Mouse (Mus musculus) hindbrain, embryonic 10.5 days (tissue): ENCODE measurements around the gene Marcksl1. TPM values are rescaled to one million over a fixed set of nuclear protein-coding genes. Genes with fewer than 3 reads are reported as not detected.
"Not testable (repeated sequence)": the region's sequence is repeated elsewhere in the genome, so short reads cannot be mapped to it uniquely, and the experiment has no call there.

Experiments used
- DNase-seq: peaks from one replicate; pipeline ENCODE4 v3.0.0-alpha.2; 2017; ENCODE audit warnings: low spot score
- H3K27ac ChIP-seq: fragments of 300-500 bp; sonication (generic); 2 replicates; pipeline ENCODE4 v1.5.1; 2016; ENCODE audit warnings: mild to moderate bottlenecking, moderate library complexity
- H3K27me3 ChIP-seq: fragments of 300-500 bp; sonication (generic); 2 replicates; pipeline ENCODE4 v1.6.1; 2016; ENCODE audit warnings: mild to moderate bottlenecking; ENCODE audit not compliant: poor library complexity, insufficient read depth, severe bottlenecking
- H3K36me3 ChIP-seq: fragments of 300-500 bp; sonication (generic); 2 replicates; pipeline ENCODE4 v1.6.1; 2016; ENCODE audit warnings: mild to moderate bottlenecking, moderate library complexity
- H3K4me1 ChIP-seq: fragments of 300-500 bp; sonication (generic); replicated peaks from 2 replicates; pipeline ENCODE4 v1.6.1; 2016; ENCODE audit warnings: mild to moderate bottlenecking
- H3K4me3 ChIP-seq: fragments of 300-500 bp; sonication (generic); 2 replicates; pipeline ENCODE4 v1.5.1; 2016; ENCODE audit warnings: mild to moderate bottlenecking, moderate library complexity
- H3K9me3 ChIP-seq: fragments of 300-500 bp; sonication (generic); 2 replicates; pipeline ENCODE4 v1.6.1; 2016; ENCODE audit warnings: mild to moderate bottlenecking, moderate library complexity
- WGBS: fragments of 180-500 bp; shearing (Covaris S2); methylation state at CpG from one replicate; pipeline ENCODE4 v1.1.7; 2016; 5-methylcytosine and 5-hydroxymethylcytosine counted together
- polyA plus RNA-seq: library from polyadenylated mRNA; unstranded; fragments of >200 nt; fragmentation: Nextera tagmentation; extraction: Ambion mirVana; gene quantifications from 2 replicates; pipeline ENCODE4 v1.2.1, GENCODE M21; 2016

Marcksl1 gene
- polyA plus RNA-seq, 1 experiment from 2014 or later: 2,027 TPM

DNA sequence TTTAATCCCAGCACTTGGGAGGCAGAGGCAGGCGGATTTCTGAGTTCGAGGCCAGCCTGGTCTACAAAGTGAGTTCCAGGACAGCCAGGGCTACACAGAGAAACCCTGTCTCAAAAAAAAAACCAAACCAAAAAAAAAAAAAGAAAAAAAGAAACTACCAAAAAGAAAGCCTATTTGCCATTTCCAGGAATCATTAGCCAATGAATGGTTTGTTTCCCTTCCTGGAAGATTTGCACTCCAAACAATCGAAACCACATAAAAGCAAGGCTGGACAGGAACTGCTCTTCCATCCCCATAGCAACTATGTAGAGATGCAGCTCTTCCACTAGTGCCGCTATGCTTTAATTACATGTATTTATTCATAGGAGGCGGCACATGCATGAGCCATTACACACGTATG is 41.1 kb downstream of the Marcksl1 start:
- H3K36me3 ChIP-seq, H3K4me3 ChIP-seq, H3K9me3 ChIP-seq, DNase-seq, H3K27ac ChIP-seq: not testable (repeated sequence)
- Histone ChIP-seq H3K27me3 (0 out of 2 replicates have a peak, but pooled peaks cover 19% of the 10 kb centered on the region), H3K4me1 (peaks cover 28% of the 10 kb centered on the region)
- WGBS: 87% methylated on average over 6 of the region's 6 CpGs

DNA sequence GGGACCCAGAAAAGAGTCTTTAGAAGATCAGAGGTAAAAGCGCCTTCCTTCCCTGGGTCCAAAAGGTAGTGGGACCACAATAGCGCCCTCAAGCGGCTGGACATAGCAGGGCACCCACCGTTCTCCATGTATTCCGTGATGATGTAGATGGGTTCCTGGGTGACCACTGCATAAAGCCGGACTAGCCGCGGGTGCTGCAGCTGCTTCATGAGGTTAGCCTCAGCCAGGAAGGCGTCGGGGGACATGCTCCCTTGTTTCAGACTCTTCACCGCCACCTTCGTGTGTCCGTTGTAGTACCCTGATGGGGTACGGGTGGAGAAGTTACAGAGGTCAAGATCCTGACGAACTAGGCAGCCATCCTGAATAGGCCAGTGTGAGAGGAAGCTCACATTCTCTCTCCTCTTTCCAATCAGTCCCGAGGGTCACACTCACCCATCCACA is 42.1 kb downstream of the Marcksl1 start:
- Histone ChIP-seq H3K27me3 (0 out of 2 replicates have a peak, but pooled peaks cover 19% of the 10 kb centered on the region), H3K36me3 (no peaks in the 10 kb centered on the region), H3K4me3 (peak overlapping the region; percentile 54), H3K27ac (peak overlapping the region; percentile 81), H3K4me1 (peaks cover 22% of the 10 kb centered on the region), H3K9me3 (no peaks in the 10 kb centered on the region)
- peak; percentile 64 for DNase-seq
- 4% methylated on average over 16 of the region's 16 CpGs for WGBS

DNA sequence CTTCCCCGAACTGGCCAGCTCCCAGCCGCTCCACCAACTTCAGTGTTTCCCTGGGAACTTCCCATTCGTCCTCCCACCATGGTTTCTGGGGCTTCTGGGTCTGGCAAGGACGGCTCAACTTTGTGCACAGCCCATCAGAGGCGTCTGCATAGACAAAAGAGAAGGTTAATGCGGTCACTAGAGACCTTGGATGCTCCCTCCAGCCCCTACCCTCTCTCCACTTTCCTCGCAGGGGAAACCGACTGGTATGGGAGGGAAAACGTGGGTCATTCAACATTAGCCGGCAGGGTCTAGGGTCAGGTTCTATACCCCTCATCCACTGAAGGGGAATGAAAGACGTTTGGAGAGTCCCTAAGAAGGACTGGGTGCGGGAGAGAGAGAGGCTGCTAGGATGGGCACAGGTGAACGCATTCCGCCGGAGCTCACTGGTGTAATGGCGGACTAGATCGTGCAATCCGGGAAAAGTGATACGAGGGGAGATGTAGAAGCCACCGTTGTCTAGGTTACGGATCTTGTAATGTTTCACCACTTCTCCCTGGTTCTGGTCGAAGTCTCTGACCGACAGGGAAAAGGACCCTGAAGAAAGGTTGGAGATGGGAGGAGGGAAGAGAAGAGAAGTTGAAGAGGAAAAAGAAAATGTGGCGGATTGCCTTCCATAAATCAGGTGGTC is 42.6 kb downstream of the Marcksl1 start:
- Histone ChIP-seq H3K9me3 (no peaks in the 10 kb centered on the region), H3K27me3 (0 out of 2 replicates have a peak, but pooled peaks cover 19% of the 10 kb centered on the region), H3K4me3 (peak overlapping the region; percentile 54), H3K27ac (peak overlapping the region; percentile 81), H3K4me1 (peaks cover 21% of the 10 kb centered on the region), H3K36me3 (no peaks in the 10 kb centered on the region)
- DNase-seq: no peak
- under 1% methylated on average over 24 of the region's 24 CpGs for WGBS

DNA sequence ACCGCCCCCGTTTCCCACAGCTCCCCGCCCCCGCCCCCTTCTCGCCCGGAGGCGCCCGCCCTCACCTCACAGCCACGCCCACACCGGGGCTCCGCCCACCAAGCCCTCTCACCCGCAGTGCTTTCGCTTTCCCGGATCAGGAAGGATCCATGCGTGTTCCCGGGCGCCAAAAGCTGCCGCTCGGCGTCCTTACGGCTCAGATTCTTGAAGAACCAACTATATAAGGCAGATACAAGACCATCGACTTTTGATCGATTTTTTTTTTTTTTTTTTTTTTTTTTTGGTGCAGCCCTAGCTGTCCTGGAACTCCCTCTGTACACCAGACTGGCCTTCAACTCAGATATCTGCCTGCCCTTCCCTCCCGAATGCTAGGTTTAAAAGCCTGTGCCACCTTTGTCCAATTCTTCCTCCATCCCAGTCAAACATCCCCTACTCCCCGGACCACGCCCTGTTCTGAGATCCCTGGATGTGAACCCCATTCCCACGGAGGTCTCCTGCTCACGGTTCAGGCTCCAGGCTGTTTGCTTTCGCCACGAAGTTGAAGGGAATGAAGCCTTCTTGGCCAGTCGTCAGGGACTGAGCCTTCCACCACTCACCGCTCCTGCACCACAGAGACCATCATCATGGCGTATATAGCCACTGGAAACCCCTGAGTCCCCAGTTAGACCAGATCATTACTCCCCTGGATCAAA is 43.3 kb downstream of the Marcksl1 start:
- WGBS: 9% methylated on average over 33 of the region's 33 CpGs
- Histone ChIP-seq H3K27me3 (0 out of 2 replicates have a peak, but pooled peaks cover 19% of the 10 kb centered on the region), H3K27ac (peak overlapping the region; percentile 81), H3K9me3 (no peaks in the 10 kb centered on the region), H3K4me3 (peak overlapping the region; percentile 54), H3K4me1 (peaks cover 21% of the 10 kb centered on the region), H3K36me3 (no peaks in the 10 kb centered on the region)
- peak; percentile 91 for DNase-seq

DNA sequence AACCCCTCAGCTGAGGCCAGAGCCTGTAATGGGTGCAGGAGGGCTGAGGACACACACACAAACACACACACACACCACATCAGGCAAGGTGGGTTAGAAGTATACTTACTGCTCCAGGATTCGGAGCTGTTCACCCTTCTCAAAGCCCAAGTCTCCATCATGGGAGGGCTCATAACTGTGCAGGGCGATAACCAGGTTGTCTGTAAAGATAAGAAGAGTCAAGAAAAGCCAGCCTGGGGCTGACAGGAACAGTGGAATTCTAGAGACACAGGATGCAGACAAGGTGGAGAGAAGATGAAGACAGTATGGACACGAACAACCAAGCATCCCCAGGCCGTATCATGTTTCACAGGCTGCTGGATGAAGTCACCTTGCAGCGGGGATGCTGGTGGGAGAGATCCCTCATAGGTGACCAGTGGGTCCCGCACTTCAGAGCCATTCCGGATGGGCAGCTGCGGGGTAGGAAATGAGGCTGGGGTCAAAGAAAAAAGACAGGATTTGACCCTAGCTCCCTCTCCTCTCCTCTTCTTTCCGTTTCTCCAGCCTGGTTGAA is 44.0 kb downstream of the Marcksl1 start:
- whole genome bisulfite sequencing: 80% methylated on average over 9 of the region's 9 CpGs
- DNase-seq: no peak
- Histone ChIP-seq H3K9me3 (no peaks in the 10 kb centered on the region), H3K4me3 (peak overlapping the region; percentile 54; the same call in 1 of the 2 replicates), H3K4me1 (peaks cover 21% of the 10 kb centered on the region), H3K36me3 (no peaks in the 10 kb centered on the region), H3K27ac (peak overlapping the region; percentile 81), H3K27me3 (0 out of 2 replicates have a peak, but pooled peaks cover 19% of the 10 kb centered on the region)

DNA sequence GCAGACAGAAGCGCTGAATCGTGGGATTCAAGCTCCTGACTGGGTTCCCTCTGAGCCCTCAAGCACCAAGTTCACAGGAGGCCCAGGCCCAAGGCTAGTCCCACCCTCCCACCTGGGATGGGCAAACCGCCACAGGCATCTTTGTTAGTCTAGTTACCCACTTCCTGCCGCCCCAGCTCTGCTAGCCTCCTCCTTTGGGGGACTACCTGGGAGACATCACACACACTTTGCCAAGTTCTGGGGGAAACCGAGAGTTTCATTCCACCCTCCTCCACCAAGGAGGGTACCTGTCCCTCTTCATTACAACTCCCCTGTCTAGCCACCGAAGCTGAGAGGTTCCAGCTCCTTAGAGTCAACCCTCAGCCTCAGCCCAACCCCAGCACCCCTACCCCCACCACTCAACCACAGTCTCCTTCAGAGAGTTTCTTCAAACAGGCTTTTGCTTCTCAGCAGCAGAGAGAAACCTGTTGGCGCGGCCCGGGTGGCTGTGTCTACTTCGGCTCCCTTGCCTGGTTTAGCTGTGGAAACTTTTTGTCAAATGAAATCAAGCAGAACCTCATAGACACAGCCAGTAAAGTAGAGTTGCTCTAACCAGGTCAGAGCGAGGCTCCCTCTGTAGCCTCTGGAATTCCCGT is 45.1 kb downstream of the Marcksl1 start:
- WGBS: 81% methylated on average over 12 of the region's 12 CpGs
- peaks cover 24% of the 10 kb centered on the region for H3K4me1 ChIP-seq
- no peak overlapping the region for H3K4me3 ChIP-seq
- no peaks in the 10 kb centered on the region for H3K9me3 ChIP-seq
- H3K36me3 ChIP-seq: no peaks in the 10 kb centered on the region
- DNase-seq: no peak
- no peak overlapping the region for H3K27ac ChIP-seq
- H3K27me3 ChIP-seq: 0 out of 2 replicates have a peak, but pooled peaks cover 19% of the 10 kb centered on the region

DNA sequence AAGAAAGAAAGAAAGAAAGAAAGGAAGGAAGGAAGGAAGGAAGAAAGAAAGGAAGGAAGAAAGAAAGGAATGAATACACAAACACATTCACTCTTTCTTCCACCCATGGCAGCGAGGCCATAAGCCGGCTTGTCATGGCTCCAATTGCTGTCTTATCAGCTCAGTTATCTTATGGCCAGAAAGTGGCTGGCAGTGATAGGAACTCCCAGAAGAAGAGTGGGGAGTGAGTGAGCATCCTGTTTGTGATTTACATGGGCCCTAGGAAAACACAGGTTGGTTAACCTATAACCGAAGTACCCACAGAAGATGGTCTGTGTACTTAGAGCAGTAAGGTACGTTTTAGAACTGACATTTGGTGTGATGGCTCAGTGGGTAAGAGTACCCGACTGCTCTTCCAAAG is 47.8 kb downstream of the Marcksl1 start:
- no peaks in the 10 kb centered on the region for H3K9me3 ChIP-seq
- no peak overlapping the region for H3K4me3 ChIP-seq
- H3K27me3 ChIP-seq: 0 out of 2 replicates have a peak, but pooled peaks cover 6% of the 10 kb centered on the region
- no peaks in the 10 kb centered on the region for H3K36me3 ChIP-seq
- WGBS: 86% methylated on average over 5 of the region's 5 CpGs
- DNase-seq: no peak
- H3K4me1 ChIP-seq: peaks cover 21% of the 10 kb centered on the region
- H3K27ac ChIP-seq: no peak overlapping the region

DNA sequence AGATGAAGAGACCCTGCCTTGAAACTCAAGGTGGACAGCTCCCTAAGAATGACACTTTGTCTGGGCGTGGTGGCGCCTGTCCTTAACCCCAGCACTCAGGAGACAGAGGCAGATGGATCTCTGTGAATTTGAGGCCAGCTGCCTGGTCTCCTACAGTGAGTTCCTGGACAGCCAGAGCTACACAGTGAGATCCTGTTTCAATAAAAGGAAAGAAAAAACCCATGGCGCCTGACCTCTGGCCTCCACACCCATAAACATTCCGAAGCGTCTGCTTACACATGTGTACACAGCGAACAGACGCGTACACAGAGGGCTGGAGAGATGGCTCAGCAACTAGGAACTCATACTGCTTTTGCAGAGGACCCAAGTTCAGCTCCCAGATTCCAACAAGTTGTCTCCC is 50.3 kb downstream of the Marcksl1 start:
- H3K4me1 ChIP-seq: peaks cover 9% of the 10 kb centered on the region
- WGBS: 50% methylated on average over 8 of the region's 8 CpGs
- H3K4me3 ChIP-seq: no peak overlapping the region
- DNase-seq: peak; percentile 47
- no peaks in the 10 kb centered on the region for H3K9me3 ChIP-seq
- H3K36me3 ChIP-seq: no peaks in the 10 kb centered on the region
- H3K27me3 ChIP-seq: no peaks in the 10 kb centered on the region
- H3K27ac ChIP-seq: no peak overlapping the region

DNA sequence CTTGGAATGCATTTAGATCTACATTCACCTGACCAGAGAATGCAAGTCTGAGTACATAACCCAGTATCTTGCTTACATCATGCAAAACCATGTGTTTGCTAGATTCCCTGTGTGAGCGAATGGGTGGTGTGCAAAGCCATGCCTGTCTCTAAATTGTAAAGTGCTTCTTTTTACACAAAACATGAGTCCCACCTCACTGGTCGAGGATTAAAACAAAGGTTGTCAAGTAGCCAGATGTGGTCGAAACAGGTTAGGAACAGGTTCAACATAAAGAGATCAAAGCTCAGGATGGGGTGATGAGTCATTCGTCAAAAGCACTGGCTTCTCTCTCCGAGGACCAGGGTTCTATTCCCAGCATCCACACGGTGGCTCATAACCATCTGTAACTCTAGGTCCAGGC is 51.8 kb downstream of the Marcksl1 start:
- Histone ChIP-seq H3K27me3 (no peaks in the 10 kb centered on the region), H3K36me3 (no peaks in the 10 kb centered on the region), H3K9me3 (no peaks in the 10 kb centered on the region), H3K4me3 (no peak overlapping the region), H3K4me1 (peaks cover 9% of the 10 kb centered on the region), H3K27ac (no peak overlapping the region)
- DNase-seq: no peak
- WGBS: 84% methylated on average over 6 of the region's 6 CpGs

Other genes with a start within 250 kb of the Marcksl1 start
- 0.37 and 0.63 TPM in 2 replicates for gene Sync, start 226.0 kb upstream of the Marcksl1 start, polyA plus RNA-seq
- 470 and 520 TPM in 2 replicates for gene Rbbp4, start 178.2 kb upstream of the Marcksl1 start, polyA plus RNA-seq
- gene Zbtb8os, start 177.9 kb upstream of the Marcksl1 start, polyA plus RNA-seq: 45.4 and 54.7 TPM in 2 replicates
- gene Zbtb8a, start 135.5 kb upstream of the Marcksl1 start, polyA plus RNA-seq: 7.7 and 11.8 TPM in 2 replicates
- gene Zbtb8b, start 72.7 kb upstream of the Marcksl1 start, polyA plus RNA-seq: 1.8 and 2.1 TPM in 2 replicates
- gene Bsdc1, start 52.0 kb upstream of the Marcksl1 start, polyA plus RNA-seq: 22.2 and 24.8 TPM in 2 replicates
- gene Tssk3, start 22.6 kb upstream of the Marcksl1 start, polyA plus RNA-seq: not detected in 2 replicates
- gene Fam229a, start 22.4 kb upstream of the Marcksl1 start, polyA plus RNA-seq: 0.41 TPM in 1 of 2 replicates, not detected in the other
- 241 and 286 TPM in 2 replicates for gene Hdac1, start 29.1 kb downstream of the Marcksl1 start, polyA plus RNA-seq
- 6.5 and 6.6 TPM in 2 replicates for gene Lck, start 60.1 kb downstream of the Marcksl1 start, polyA plus RNA-seq
- 0.46 and 1.0 TPM in 2 replicates for gene Fam167b, start 65.0 kb downstream of the Marcksl1 start, polyA plus RNA-seq
- 268 and 293 TPM in 2 replicates for gene Eif3i, start 87.1 kb downstream of the Marcksl1 start, polyA plus RNA-seq
- 226 and 229 TPM in 2 replicates for gene Tmem234, start 87.1 kb downstream of the Marcksl1 start, polyA plus RNA-seq
- gene Dcdc2b, start 100.7 kb downstream of the Marcksl1 start, polyA plus RNA-seq: 0.90 and 1.3 TPM in 2 replicates
- gene Iqcc, start 105.5 kb downstream of the Marcksl1 start, polyA plus RNA-seq: 27.7 and 29.1 TPM in 2 replicates
- 53.2 and 75.0 TPM in 2 replicates for gene Ccdc28b, start 110.4 kb downstream of the Marcksl1 start, polyA plus RNA-seq
- 90.1 and 108 TPM in 2 replicates for gene Txlna, start 127.5 kb downstream of the Marcksl1 start, polyA plus RNA-seq
- gene Kpna6, start 159.2 kb downstream of the Marcksl1 start, polyA plus RNA-seq: 14.5 and 16.4 TPM in 2 replicates
- gene Tmem39b, start 183.3 kb downstream of the Marcksl1 start, polyA plus RNA-seq: 15.2 and 24.1 TPM in 2 replicates
- gene Khdrbs1, start 228.7 kb downstream of the Marcksl1 start, polyA plus RNA-seq: 160 and 168 TPM in 2 replicates